Mouse (Mus musculus) kidney, adult 2 months (tissue): ENCODE results near the gene Tmem123.

Experiments used
- CTCF ChIP-seq: fragments of 200-500 bp; conservative IDR thresholded peaks from 2 replicates; pipeline ENCODE4 v1.5.1; 2011; ENCODE audit warnings: low read depth, mild to moderate bottlenecking, control low read depth, low read length, moderate library complexity, mixed read lengths; ENCODE audit not compliant: insufficient read depth, insufficient read length
- POLR2A ChIP-seq: fragments of 200-500 bp; IDR thresholded peaks from one replicate; pipeline ENCODE4 v1.6.1; 2011; ENCODE audit warnings: low read depth, low read length, control low read depth

DNA sequence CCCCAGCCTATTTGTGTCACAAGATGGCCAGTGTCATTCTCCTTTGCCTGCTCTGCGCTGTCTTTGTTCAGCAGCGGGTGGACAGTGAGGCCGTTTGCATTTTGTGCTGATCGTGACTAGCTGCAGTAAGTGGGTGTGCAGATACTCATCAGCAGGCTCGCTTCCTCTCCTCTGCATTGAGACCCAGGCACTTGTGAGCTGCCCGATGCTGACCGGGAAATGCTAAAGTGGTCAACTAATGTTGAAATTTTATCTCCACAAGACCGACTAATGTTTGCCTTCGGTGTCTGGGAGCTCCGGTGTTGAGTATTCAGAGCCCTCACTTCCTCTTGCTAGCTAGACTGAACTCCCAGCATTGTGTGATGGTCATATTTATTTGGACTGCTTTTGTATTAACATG is 10.7 kb downstream of the Tmem123 start:
- TF ChIP-seq POLR2A (no peak), CTCF (no peak)
